Mouse (Mus musculus) layer of hippocampus, adult 2 months (tissue): ENCODE measurements around the gene A830018L16Rik. TPM values are rescaled to one million over a fixed set of nuclear protein-coding genes. Genes with fewer than 3 reads are reported as not detected.

ENCODE experiments used
- DNase-seq, 2 experiments: peaks; one replicate each; pipeline ENCODE4 v3.0.0; 2022; ENCODE audit warnings: low spot score in 2 of 2
- H3K27ac ChIP-seq: fragments of 200-600 bp; 2 replicates; pipeline ENCODE4 v1.8.1; 2022
- H3K4me3 ChIP-seq: fragments of 200-600 bp; 2 replicates; pipeline ENCODE4 v1.8.1; 2022; ENCODE audit warnings: mild to moderate bottlenecking
- CTCF ChIP-seq: fragments of 200-600 bp; conservative IDR thresholded peaks from 2 replicates; pipeline ENCODE4 v1.8.1; 2022; ENCODE audit warnings: antibody characterized with exemption, mild to moderate bottlenecking, moderate library complexity
- long read RNA-seq, 2 experiments: library from polyadenylated mRNA; stranded (forward); transcript quantifications; one replicate each; pipeline ENCODE4 v2.0.0; 2021; ENCODE audit warnings: borderline mapping rate in 2 of 2
- total RNA-seq, 2 experiments: library from RNA; stranded (reverse); gene quantifications; 2 replicates each; pipeline ENCODE4 v1.2.3; 2021

Gene A830018L16Rik
- 100 to 1,000 TPM; 116 to 123 TPM for total RNA-seq
- long read RNA-seq, experiment 1, full-length matches to known transcripts: 34 of 53 reads
- long read RNA-seq, experiment 1, partial matches to known transcripts: 5 of 53 reads
- long read RNA-seq, experiment 1, other reads (novel, unspliced or antisense): 14 of 53 reads
- long read RNA-seq, experiment 2, full-length matches to known transcripts: 37 of 80 reads
- long read RNA-seq, experiment 2, partial matches to known transcripts: 6 of 80 reads
- long read RNA-seq, experiment 2, other reads (novel, unspliced or antisense): 37 of 80 reads

- Histone ChIP-seq H3K4me3 (peak within 1 kb of the TSS; percentile 77), H3K27ac (peak within 1 kb of the TSS; percentile 85)
- peak; percentile 75 to 83 for DNase-seq
- TF ChIP-seq CTCF: peak; percentile 72
Measured at GRCm38 (mm10) chr1:11413894-11414556, at the start of gene A830018L16Rik. TSS of gene A830018L16Rik (plus strand) at chr1:11414105.

- Histone ChIP-seq H3K4me3 (no peak overlapping the region), H3K27ac (no peak overlapping the region)
- DNase-seq: no peak
- TF ChIP-seq CTCF: 0 out of 2 replicates have a peak, but pooled peaks have one; percentile 10
Measured at GRCm38 (mm10) chr1:11385846-11386245, 28.1 kb upstream of the A830018L16Rik start.

GRCm38 (mm10) chr1:11395408-11395807 is 18.5 kb upstream of the A830018L16Rik start:
- no peak for DNase-seq
- no peak for TF ChIP-seq CTCF
- Histone ChIP-seq H3K4me3 (no peak overlapping the region), H3K27ac (no peak overlapping the region)

GRCm38 (mm10) chr1:11395996-11396736 is 17.7 kb upstream of the A830018L16Rik start:
- Histone ChIP-seq H3K27ac (no peak overlapping the region), H3K4me3 (no peak overlapping the region)
- no peak for TF ChIP-seq CTCF
- DNase-seq: no peak

GRCm38 (mm10) chr1:11401159-11401558 is 12.7 kb upstream of the A830018L16Rik start:
- TF ChIP-seq CTCF: no peak
- H3K27ac ChIP-seq: no peak overlapping the region
- DNase-seq: no peak
- no peak overlapping the region for H3K4me3 ChIP-seq

- no peak overlapping the region for H3K27ac ChIP-seq
- no peak for TF ChIP-seq CTCF
Measured at GRCm38 (mm10) chr1:11405527-11405926, 8.4 kb upstream of the A830018L16Rik start.

GRCm38 (mm10) chr1:11406026-11406425 is 7.9 kb upstream of the A830018L16Rik start:
- Histone ChIP-seq H3K4me3 (no peak overlapping the region), H3K27ac (no peak overlapping the region)
- TF ChIP-seq CTCF: no peak
- no peak for DNase-seq

More at GRCm38 (mm10) chr1:11405527-11405926, 8.4 kb upstream of the A830018L16Rik start:
- no peak overlapping the region for H3K4me3 ChIP-seq
- no peak for DNase-seq

GRCm38 (mm10) chr1:11414560-11414959 is 655 bp downstream of the A830018L16Rik start:
- DNase-seq: no peak
- H3K27ac ChIP-seq: peak overlapping the region; percentile 85
- TF ChIP-seq CTCF: no peak
- peak overlapping the region; percentile 77 for H3K4me3 ChIP-seq

- H3K27ac ChIP-seq: no peak overlapping the region
- TF ChIP-seq CTCF: no peak
- no peak overlapping the region for H3K4me3 ChIP-seq
- DNase-seq: no peak
Measured at GRCm38 (mm10) chr1:11427310-11427709, 13.4 kb downstream of the A830018L16Rik start.

GRCm38 (mm10) chr1:11458353-11458752 is 44.4 kb downstream of the A830018L16Rik start:
- peak in 1 of 2 experiments; percentile 5 for DNase-seq
- TF ChIP-seq CTCF: no peak
- no peak overlapping the region for H3K4me3 ChIP-seq
- H3K27ac ChIP-seq: peak overlapping the region; percentile 36

- Histone ChIP-seq H3K27ac (no peak overlapping the region), H3K4me3 (no peak overlapping the region)
- DNase-seq: no peak
- peak; percentile 68 for TF ChIP-seq CTCF
Measured at GRCm38 (mm10) chr1:11466325-11466724, 52.4 kb downstream of the A830018L16Rik start.

GRCm38 (mm10) chr1:11467065-11467643 is 53.2 kb downstream of the A830018L16Rik start:
- TF ChIP-seq CTCF: no peak
- Histone ChIP-seq H3K27ac (no peak overlapping the region), H3K4me3 (no peak overlapping the region)
- no peak for DNase-seq

- TF ChIP-seq CTCF: no peak
- Histone ChIP-seq H3K4me3 (no peak overlapping the region), H3K27ac (no peak overlapping the region)
- no peak for DNase-seq
Measured at GRCm38 (mm10) chr1:11492936-11493335, 79.0 kb downstream of the A830018L16Rik start.
